Mouse (Mus musculus) midbrain, embryonic 14.5 days (tissue): Measurements from ENCODE around the gene Sema5b. TPM values are rescaled to one million over a fixed set of nuclear protein-coding genes. Genes with fewer than 3 reads are reported as not detected.
A peak's percentile ranks its signal among the peaks of the same experiment; 100 is the strongest.

Experiments used
- ATAC-seq: fragments of 200-750 bp; cut with Nextera tagmentation; 2 replicates; pipeline ENCODE4 v1.8.0; 2017; ENCODE audit warnings: moderate number of reproducible peaks, moderate library complexity; ENCODE audit not compliant: low FRiP score, low TSS enrichment
- DNase-seq: peaks from one replicate; pipeline ENCODE4 v3.0.0-alpha.2; 2015
- H3K27ac ChIP-seq: fragments of 300-500 bp; sonication (generic); replicated peaks from 2 replicates; pipeline ENCODE4 v1.5.1; 2014; ENCODE audit warnings: mild to moderate bottlenecking, low read depth, low read length, moderate library complexity
- H3K27me3 ChIP-seq: fragments of 300-500 bp; sonication (generic); 2 replicates; pipeline ENCODE4 v1.6.1; 2014; ENCODE audit warnings: low read length, control low read depth, mixed read lengths; ENCODE audit not compliant: control insufficient read depth, insufficient read depth
- H3K36me3 ChIP-seq: fragments of 300-500 bp; sonication (generic); 2 replicates; pipeline ENCODE4 v1.6.1; 2014; ENCODE audit warnings: low read length, control low read depth; ENCODE audit not compliant: control insufficient read depth, insufficient read depth
- H3K4me1 ChIP-seq: fragments of 300-500 bp; sonication (generic); 2 replicates; pipeline ENCODE4 v1.6.1; 2014; ENCODE audit warnings: mild to moderate bottlenecking, antibody characterized with exemption, low read length, control low read depth; ENCODE audit not compliant: control insufficient read depth, insufficient read depth
- H3K4me2 ChIP-seq: fragments of 300-500 bp; sonication (generic); 2 replicates; pipeline ENCODE4 v1.6.1; 2014; ENCODE audit warnings: mild to moderate bottlenecking, low read length, moderate library complexity
- H3K4me3 ChIP-seq: fragments of 300-500 bp; sonication (generic); replicated peaks from 2 replicates; pipeline ENCODE4 v1.5.1; 2014; ENCODE audit warnings: low read depth, low read length
- H3K9ac ChIP-seq: fragments of 300-500 bp; sonication (generic); replicated peaks from 2 replicates; pipeline ENCODE4 v1.6.1; 2014; ENCODE audit warnings: mild to moderate bottlenecking, low read length, moderate library complexity
- H3K9me3 ChIP-seq: fragments of 300-500 bp; sonication (generic); 2 replicates; pipeline ENCODE4 v1.6.1; 2016; ENCODE audit warnings: low read length, control low read depth, mixed read lengths; ENCODE audit not compliant: control insufficient read depth
- WGBS: fragments of 180-500 bp; shearing (Covaris S2); extraction: QIAGEN DNeasy Blood & Tissue Kit; methylation state at CpG from one replicate; pipeline ENCODE4 v1.1.7; 2014; 5-methylcytosine and 5-hydroxymethylcytosine counted together
- polyA plus RNA-seq: library from polyadenylated mRNA; unstranded; fragments of >200 nt; fragmentation: Nextera tagmentation; extraction: Ambion mirVana; gene quantifications from 2 replicates; pipeline ENCODE4 v1.2.1, GENCODE M21; 2014

The Sema5b gene
- polyA plus RNA-seq, 1 experiment from 2014 or later = 20.0 TPM

DNA sequence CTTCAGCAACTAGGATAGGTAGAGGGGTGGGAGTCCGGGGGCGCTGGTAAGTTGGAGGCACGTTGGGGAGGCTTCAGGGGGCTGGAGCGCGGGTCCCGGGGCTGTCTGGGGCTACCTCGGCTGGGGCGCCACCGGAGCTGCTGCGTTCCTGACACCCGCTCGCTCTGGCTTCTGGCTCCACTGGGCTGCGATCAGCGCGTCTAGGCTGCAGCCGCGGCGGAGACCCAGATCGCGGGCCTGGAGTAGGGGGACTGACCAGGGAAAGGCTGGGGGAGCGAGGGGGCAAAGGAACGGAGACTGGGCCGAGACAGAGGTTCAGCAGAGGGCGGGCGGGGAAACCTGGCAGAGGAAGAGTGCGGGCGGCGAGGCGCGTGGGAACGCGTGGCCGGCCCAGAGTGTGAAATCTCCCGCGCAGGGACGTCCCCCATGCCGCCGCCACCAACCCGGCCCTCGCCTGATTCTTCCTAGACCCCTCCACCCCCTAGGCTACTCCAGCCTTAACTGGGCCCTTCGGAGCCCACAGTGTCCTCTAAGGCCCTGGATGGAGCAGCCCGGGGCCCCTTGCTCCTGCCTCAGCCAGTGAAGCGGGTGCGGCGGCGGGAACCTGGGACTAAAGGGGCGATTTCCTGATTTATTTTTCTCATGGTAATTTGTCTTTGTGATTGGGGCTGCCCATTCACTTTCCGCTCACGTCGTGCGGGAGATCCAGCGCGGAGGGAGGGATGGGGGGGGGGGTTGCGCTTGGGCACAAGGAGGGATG is 896 bp downstream of the Sema5b start:
- Histone ChIP-seq H3K36me3 (no peaks in the 10 kb centered on the region), H3K27ac (peak overlapping the region; percentile 83), H3K4me1 (peaks cover 6% of the 10 kb centered on the region; the same call in 1 of the 2 replicates), H3K9me3 (no peaks in the 10 kb centered on the region), H3K4me2 (peak overlapping the region; percentile 86), H3K9ac (peak overlapping the region; percentile 73), H3K27me3 (no peaks in the 10 kb centered on the region), H3K4me3 (peak overlapping the region; percentile 77)
- WGBS = under 1% methylated on average over 54 of the region's 54 CpGs
- DNase-seq (peak; percentile 73), ATAC-seq (peak; percentile 40)

GRCm38 (mm10) chr16:35542421-35542780 is 1.5 kb downstream of the Sema5b start:
- DNase-seq (no peak), ATAC-seq (no peak)
- WGBS = 1% methylated on average over 27 of the region's 27 CpGs
- Histone ChIP-seq H3K4me1 (peaks cover 6% of the 10 kb centered on the region; the same call in 1 of the 2 replicates), H3K36me3 (no peaks in the 10 kb centered on the region), H3K9ac (peak overlapping the region; percentile 73), H3K27ac (no peak overlapping the region), H3K9me3 (no peaks in the 10 kb centered on the region), H3K4me2 (peak overlapping the region; percentile 86), H3K27me3 (no peaks in the 10 kb centered on the region), H3K4me3 (peak overlapping the region; percentile 77)

DNA sequence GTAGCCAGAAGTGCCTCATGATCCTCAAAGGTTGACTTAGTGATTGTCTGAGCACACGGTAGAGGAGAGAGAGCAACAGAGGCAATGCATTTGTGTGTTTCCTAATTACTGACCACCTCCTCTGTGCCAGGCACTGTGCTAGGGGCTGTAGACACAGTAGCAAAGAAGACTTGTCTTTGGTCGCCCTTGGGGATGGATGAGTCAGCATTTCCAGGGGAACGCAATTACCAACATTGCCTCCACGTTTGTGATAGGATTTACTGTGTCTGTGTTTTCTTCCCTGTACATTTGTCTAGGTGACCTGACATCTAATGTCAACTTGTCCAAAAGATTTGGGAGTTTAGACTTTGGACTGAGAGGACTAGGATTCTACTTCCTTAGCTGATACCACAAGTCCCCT is 4.8 kb downstream of the Sema5b start:
- 89% methylated on average over 4 of the region's 4 CpGs for whole genome bisulfite sequencing

GRCm38 (mm10) chr16:35547966-35548365 is 7.0 kb downstream of the Sema5b start:
- no peaks in the 10 kb centered on the region for H3K36me3 ChIP-seq
- no peak for ATAC-seq

More for the DNA sequence above, 4.8 kb downstream of the Sema5b start:
- Histone ChIP-seq H3K9me3 (no peaks in the 10 kb centered on the region), H3K4me1 (peaks cover 6% of the 10 kb centered on the region; the same call in 1 of the 2 replicates), H3K36me3 (no peaks in the 10 kb centered on the region), H3K27me3 (no peaks in the 10 kb centered on the region), H3K27ac (no peak overlapping the region), H3K9ac (no peak overlapping the region), H3K4me2 (no peak overlapping the region), H3K4me3 (no peak overlapping the region)
- DNase-seq = no peak
- ATAC-seq = no peak

GRCm38 (mm10) chr16:35549354-35549753 is 8.4 kb downstream of the Sema5b start:
- Histone ChIP-seq H3K27ac (no peak overlapping the region), H3K9ac (no peak overlapping the region), H3K4me1 (no peaks in the 10 kb centered on the region), H3K4me2 (no peak overlapping the region), H3K27me3 (no peaks in the 10 kb centered on the region), H3K4me3 (no peak overlapping the region), H3K36me3 (no peaks in the 10 kb centered on the region), H3K9me3 (no peaks in the 10 kb centered on the region)
- no peak for DNase-seq
- ATAC-seq = no peak
- WGBS = 96% methylated on average over 2 of the region's 2 CpGs

More at GRCm38 (mm10) chr16:35547966-35548365, 7.0 kb downstream of the Sema5b start:
- Histone ChIP-seq H3K4me3 (no peak overlapping the region), H3K9ac (no peak overlapping the region), H3K4me1 (no peaks in the 10 kb centered on the region; the same call in 1 of the 2 replicates), H3K9me3 (no peaks in the 10 kb centered on the region), H3K27ac (no peak overlapping the region), H3K4me2 (no peak overlapping the region), H3K27me3 (no peaks in the 10 kb centered on the region)
- no peak for DNase-seq

- H3K4me2 ChIP-seq = no peak overlapping the region
- H3K4me1 ChIP-seq = 0 out of 2 replicates have a peak, but pooled peaks cover 8% of the 10 kb centered on the region
- no peaks in the 10 kb centered on the region for H3K9me3 ChIP-seq
- 74% methylated on average over 15 of the region's 15 CpGs for WGBS
- no peak overlapping the region for H3K9ac ChIP-seq
- no peaks in the 10 kb centered on the region for H3K27me3 ChIP-seq
- no peak for ATAC-seq
- no peak for DNase-seq
- no peaks in the 10 kb centered on the region for H3K36me3 ChIP-seq
- H3K4me3 ChIP-seq = no peak overlapping the region
- H3K27ac ChIP-seq = 0 out of 2 replicates have a peak overlapping the region, but pooled peaks have one; percentile 2
Observed at GRCm38 (mm10) chr16:35555596-35556482, 14.9 kb downstream of the Sema5b start.

- ATAC-seq = no peak
Observed at GRCm38 (mm10) chr16:35557038-35557437, 16.1 kb downstream of the Sema5b start.

GRCm38 (mm10) chr16:35561541-35561940 is 20.6 kb downstream of the Sema5b start:
- Histone ChIP-seq H3K4me1 (peaks cover 9% of the 10 kb centered on the region), H3K36me3 (no peaks in the 10 kb centered on the region), H3K27me3 (no peaks in the 10 kb centered on the region), H3K4me3 (no peak overlapping the region), H3K27ac (no peak overlapping the region), H3K9ac (no peak overlapping the region), H3K9me3 (no peaks in the 10 kb centered on the region), H3K4me2 (no peak overlapping the region)
- DNase-seq (no peak), ATAC-seq (no peak)
- 76% methylated on average over 6 of the region's 6 CpGs for WGBS

More at GRCm38 (mm10) chr16:35557038-35557437, 16.1 kb downstream of the Sema5b start:
- 88% methylated on average over 6 of the region's 6 CpGs for WGBS
- Histone ChIP-seq H3K9ac (no peak overlapping the region), H3K36me3 (no peaks in the 10 kb centered on the region), H3K4me2 (no peak overlapping the region), H3K9me3 (no peaks in the 10 kb centered on the region), H3K27ac (no peak overlapping the region), H3K4me3 (no peak overlapping the region), H3K4me1 (0 out of 2 replicates have a peak, but pooled peaks cover 8% of the 10 kb centered on the region), H3K27me3 (no peaks in the 10 kb centered on the region)
- DNase-seq = no peak
